Mouse (Mus musculus) hindbrain, embryonic 10.5 days (tissue): ENCODE data around the gene Calu. TPM values are rescaled to one million over a fixed set of nuclear protein-coding genes. Genes with fewer than 3 reads are reported as not detected.

Experiments used
- DNase-seq: peaks from one replicate; pipeline ENCODE4 v3.0.0-alpha.2; 2017; ENCODE audit warnings: low spot score
- H3K27ac ChIP-seq: fragments of 300-500 bp; sonication (generic); 2 replicates; pipeline ENCODE4 v1.5.1; 2016; ENCODE audit warnings: mild to moderate bottlenecking, moderate library complexity
- H3K27me3 ChIP-seq: fragments of 300-500 bp; sonication (generic); 2 replicates; pipeline ENCODE4 v1.6.1; 2016; ENCODE audit warnings: mild to moderate bottlenecking; ENCODE audit not compliant: poor library complexity, insufficient read depth, severe bottlenecking
- H3K36me3 ChIP-seq: fragments of 300-500 bp; sonication (generic); 2 replicates; pipeline ENCODE4 v1.6.1; 2016; ENCODE audit warnings: mild to moderate bottlenecking, moderate library complexity
- H3K4me1 ChIP-seq: fragments of 300-500 bp; sonication (generic); replicated peaks from 2 replicates; pipeline ENCODE4 v1.6.1; 2016; ENCODE audit warnings: mild to moderate bottlenecking
- H3K4me3 ChIP-seq: fragments of 300-500 bp; sonication (generic); 2 replicates; pipeline ENCODE4 v1.5.1; 2016; ENCODE audit warnings: mild to moderate bottlenecking, moderate library complexity
- H3K9me3 ChIP-seq: fragments of 300-500 bp; sonication (generic); 2 replicates; pipeline ENCODE4 v1.6.1; 2016; ENCODE audit warnings: mild to moderate bottlenecking, moderate library complexity
- WGBS: fragments of 180-500 bp; shearing (Covaris S2); methylation state at CpG from one replicate; pipeline ENCODE4 v1.1.7; 2016; 5-methylcytosine and 5-hydroxymethylcytosine counted together
- polyA plus RNA-seq: library from polyadenylated mRNA; unstranded; fragments of >200 nt; fragmentation: Nextera tagmentation; extraction: Ambion mirVana; gene quantifications from 2 replicates; pipeline ENCODE4 v1.2.1, GENCODE M21; 2016

Calu gene
- 205 and 242 TPM in 2 replicates for polyA plus RNA-seq

GRCm38 (mm10) chr6:29347665-29348370 is at the start of gene Calu:
Gene Calu, plus strand, starts transcription at chr6:29348069.
- H3K36me3 ChIP-seq, result no peaks in the 10 kb centered on the region
- H3K9me3 ChIP-seq, result no peaks in the 10 kb centered on the region
- H3K4me1 ChIP-seq, result peaks cover 18% of the 10 kb centered on the region
- no peaks in the 10 kb centered on the region for H3K27me3 ChIP-seq
- peak within 1 kb of the TSS; percentile 96 for H3K27ac ChIP-seq
- under 1% methylated on average over 55 of the region's 55 CpGs for WGBS
- H3K4me3 ChIP-seq, result peak within 1 kb of the TSS; percentile 79
- peak; percentile 100 for DNase-seq

- no peak for DNase-seq
- Histone ChIP-seq H3K4me3 (no peak overlapping the region), H3K9me3 (no peaks in the 10 kb centered on the region), H3K36me3 (no peaks in the 10 kb centered on the region), H3K27me3 (no peaks in the 10 kb centered on the region), H3K4me1 (no peaks in the 10 kb centered on the region; the same call in 1 of the 2 replicates), H3K27ac (no peak overlapping the region)
- 80% methylated on average over 2 of the region's 2 CpGs for WGBS
These were observed 48.8 kb upstream of the Calu start for GRCm38 (mm10) chr6:29299112-29299511.

- H3K4me1 ChIP-seq, result no peaks in the 10 kb centered on the region; the same call in 1 of the 2 replicates
- no peak overlapping the region for H3K4me3 ChIP-seq
- H3K27ac ChIP-seq, result no peak overlapping the region
- H3K36me3 ChIP-seq, result no peaks in the 10 kb centered on the region
- DNase-seq, result no peak
- H3K27me3 ChIP-seq, result no peaks in the 10 kb centered on the region
- H3K9me3 ChIP-seq, result no peaks in the 10 kb centered on the region
These were observed 44.6 kb upstream of the Calu start for GRCm38 (mm10) chr6:29303251-29303650.

GRCm38 (mm10) chr6:29303726-29304125 is 44.1 kb upstream of the Calu start:
- DNase-seq, result no peak
- WGBS, result 58% methylated on average over 5 of the region's 5 CpGs
- Histone ChIP-seq H3K9me3 (no peaks in the 10 kb centered on the region), H3K4me1 (no peaks in the 10 kb centered on the region; the same call in 1 of the 2 replicates), H3K27ac (no peak overlapping the region), H3K27me3 (no peaks in the 10 kb centered on the region), H3K36me3 (no peaks in the 10 kb centered on the region), H3K4me3 (no peak overlapping the region)

- Histone ChIP-seq H3K9me3 (no peaks in the 10 kb centered on the region), H3K4me1 (no peaks in the 10 kb centered on the region; the same call in 1 of the 2 replicates), H3K36me3 (no peaks in the 10 kb centered on the region), H3K27me3 (no peaks in the 10 kb centered on the region), H3K4me3 (no peak overlapping the region), H3K27ac (no peak overlapping the region)
- 91% methylated on average over 4 of the region's 4 CpGs for WGBS
- DNase-seq, result no peak
These were observed 42.4 kb upstream of the Calu start for GRCm38 (mm10) chr6:29305462-29305861.

- WGBS, result 91% methylated on average over 16 of the region's 16 CpGs
- no peak overlapping the region for H3K27ac ChIP-seq
These were observed 38.8 kb upstream of the Calu start for GRCm38 (mm10) chr6:29308846-29309605.

GRCm38 (mm10) chr6:29313690-29314202 is 34.1 kb upstream of the Calu start:
- Histone ChIP-seq H3K9me3 (no peaks in the 10 kb centered on the region), H3K4me3 (no peak overlapping the region), H3K27me3 (no peaks in the 10 kb centered on the region), H3K36me3 (no peaks in the 10 kb centered on the region), H3K27ac (no peak overlapping the region), H3K4me1 (peaks cover 4% of the 10 kb centered on the region; the same call in 1 of the 2 replicates)
- 65% methylated on average over 14 of the region's 14 CpGs for WGBS
- DNase-seq, result no peak

More at GRCm38 (mm10) chr6:29308846-29309605, 38.8 kb upstream of the Calu start:
- DNase-seq, result no peak
- H3K4me1 ChIP-seq, result 0 out of 2 replicates have a peak, but pooled peaks cover 4% of the 10 kb centered on the region
- no peak overlapping the region for H3K4me3 ChIP-seq
- H3K27me3 ChIP-seq, result no peaks in the 10 kb centered on the region
- no peaks in the 10 kb centered on the region for H3K36me3 ChIP-seq
- no peaks in the 10 kb centered on the region for H3K9me3 ChIP-seq

- WGBS, result 70% methylated on average over 2 of the region's 2 CpGs
- no peaks in the 10 kb centered on the region for H3K27me3 ChIP-seq
- no peaks in the 10 kb centered on the region for H3K36me3 ChIP-seq
- H3K4me1 ChIP-seq, result peaks cover 9% of the 10 kb centered on the region; the same call in 1 of the 2 replicates
- no peak overlapping the region for H3K4me3 ChIP-seq
- DNase-seq, result no peak
- no peak overlapping the region for H3K27ac ChIP-seq
- H3K9me3 ChIP-seq, result no peaks in the 10 kb centered on the region
These were observed 30.6 kb upstream of the Calu start for GRCm38 (mm10) chr6:29317286-29317685.

GRCm38 (mm10) chr6:29317941-29318340 is 29.9 kb upstream of the Calu start:
- no peaks in the 10 kb centered on the region for H3K36me3 ChIP-seq
- no peak overlapping the region for H3K27ac ChIP-seq
- no peak for DNase-seq
- WGBS, result 76% methylated on average over 3 of the region's 3 CpGs
- H3K4me3 ChIP-seq, result no peak overlapping the region
- no peaks in the 10 kb centered on the region for H3K27me3 ChIP-seq
- peaks cover 9% of the 10 kb centered on the region; the same call in 1 of the 2 replicates for H3K4me1 ChIP-seq
- H3K9me3 ChIP-seq, result no peaks in the 10 kb centered on the region

GRCm38 (mm10) chr6:29318879-29319278 is 29.0 kb upstream of the Calu start, which contains the start of gene Fam71f1:
Gene Fam71f1, plus strand, starts transcription at chr6:29319140.
- Histone ChIP-seq H3K36me3 (no peaks in the 10 kb centered on the region), H3K4me1 (peaks cover 6% of the 10 kb centered on the region; the same call in 1 of the 2 replicates), H3K27ac (no peak within 1 kb of the TSS), H3K27me3 (no peaks in the 10 kb centered on the region), H3K9me3 (no peaks in the 10 kb centered on the region), H3K4me3 (no peak within 1 kb of the TSS)
- WGBS, result 81% methylated on average over 5 of the region's 5 CpGs
- peak; percentile 10 for DNase-seq

- 81% methylated on average over 6 of the region's 6 CpGs for WGBS
- H3K4me3 ChIP-seq, result no peak overlapping the region
- H3K27ac ChIP-seq, result no peak overlapping the region
- H3K9me3 ChIP-seq, result no peaks in the 10 kb centered on the region
- H3K27me3 ChIP-seq, result no peaks in the 10 kb centered on the region
- H3K36me3 ChIP-seq, result no peaks in the 10 kb centered on the region
- no peak for DNase-seq
- peaks cover 5% of the 10 kb centered on the region; the same call in 1 of the 2 replicates for H3K4me1 ChIP-seq
These were observed 26.3 kb upstream of the Calu start for GRCm38 (mm10) chr6:29321586-29321985.

- Histone ChIP-seq H3K9me3 (no peaks in the 10 kb centered on the region), H3K27me3 (no peaks in the 10 kb centered on the region), H3K36me3 (no peaks in the 10 kb centered on the region), H3K4me1 (peaks cover 5% of the 10 kb centered on the region; the same call in 1 of the 2 replicates), H3K27ac (no peak overlapping the region), H3K4me3 (no peak overlapping the region)
- WGBS, result 92% methylated on average over 7 of the region's 7 CpGs
- DNase-seq, result no peak
These were observed 25.7 kb upstream of the Calu start for GRCm38 (mm10) chr6:29322147-29322546.

GRCm38 (mm10) chr6:29322735-29323134 is 25.1 kb upstream of the Calu start:
- no peaks in the 10 kb centered on the region for H3K36me3 ChIP-seq
- no peak overlapping the region for H3K4me3 ChIP-seq
- H3K27me3 ChIP-seq, result no peaks in the 10 kb centered on the region
- DNase-seq, result no peak
- no peak overlapping the region for H3K27ac ChIP-seq
- H3K9me3 ChIP-seq, result no peaks in the 10 kb centered on the region
- WGBS, result 83% methylated on average over 4 of the region's 4 CpGs
- peaks cover 5% of the 10 kb centered on the region; the same call in 1 of the 2 replicates for H3K4me1 ChIP-seq
